Mouse (Mus musculus) spleen, postnatal 36 days (tissue): ENCODE results near the gene Nol7.

Experiments used
- DNase-seq, 2 experiments: peaks; one replicate each; pipeline ENCODE4 v3.0.0; 2022; ENCODE audit warnings: low spot score in 2 of 2, mixed read lengths in 1 of 2

Nol7 gene

DNA sequence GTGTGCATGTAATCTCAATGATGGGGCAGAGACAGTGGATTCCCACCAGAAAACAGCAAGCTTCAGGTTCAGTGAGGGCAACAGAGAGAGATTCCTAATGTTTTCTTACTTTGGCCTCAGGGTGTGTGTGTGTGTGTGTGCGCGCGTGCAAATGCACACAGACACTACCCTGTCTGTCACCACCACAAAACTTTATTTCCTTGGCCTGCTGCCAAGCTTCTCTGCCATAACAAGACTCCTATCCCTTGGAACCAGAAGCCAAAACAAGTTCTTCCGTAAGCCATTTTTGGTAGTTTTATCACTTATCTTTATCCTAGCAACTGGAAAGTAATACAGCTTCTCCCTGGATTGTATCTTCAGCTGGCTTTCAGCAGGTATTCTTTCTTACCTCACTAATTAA is 30.2 kb downstream of the Nol7 start:
- no peak for DNase-seq

DNA sequence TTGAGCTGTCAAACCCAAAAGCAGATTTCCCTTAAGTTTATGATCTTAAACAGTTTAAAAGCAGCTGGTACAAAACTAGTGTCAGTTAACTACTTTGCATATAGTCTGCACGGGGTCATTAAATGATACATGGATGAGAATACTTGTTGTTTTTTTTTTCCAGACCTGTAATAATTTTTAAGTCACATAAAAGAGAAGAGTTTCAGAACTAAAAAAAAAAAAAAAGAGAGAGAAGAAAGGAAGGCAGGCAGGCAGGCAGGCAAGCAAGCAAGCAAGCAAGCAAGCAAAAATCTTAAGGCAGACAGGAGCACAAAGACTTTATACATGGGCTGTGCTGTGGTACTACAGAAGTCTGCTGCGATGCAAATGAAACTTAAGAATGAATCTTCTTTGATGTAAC is 35.2 kb downstream of the Nol7 start:
- DNase-seq = no peak

DNA sequence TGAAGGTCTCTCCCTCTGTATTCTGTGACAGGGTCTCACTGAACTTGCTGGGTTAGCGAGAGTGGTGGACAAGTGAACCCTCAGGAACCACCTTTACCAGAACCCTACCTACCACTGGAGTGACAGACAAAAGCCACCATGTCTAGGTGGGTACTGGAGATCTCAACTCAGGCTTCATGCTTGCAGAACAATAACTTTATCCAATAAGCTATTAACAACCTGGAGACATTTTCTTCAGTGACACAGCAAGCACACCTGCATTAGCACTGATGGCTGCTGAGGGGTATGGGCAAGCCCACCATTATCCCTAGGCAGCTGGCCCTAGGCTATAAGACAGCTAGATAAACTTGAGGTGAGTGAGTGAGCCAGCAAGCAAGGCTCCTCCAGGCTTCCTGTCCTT is 42.2 kb downstream of the Nol7 start:
- no peak for DNase-seq

DNA sequence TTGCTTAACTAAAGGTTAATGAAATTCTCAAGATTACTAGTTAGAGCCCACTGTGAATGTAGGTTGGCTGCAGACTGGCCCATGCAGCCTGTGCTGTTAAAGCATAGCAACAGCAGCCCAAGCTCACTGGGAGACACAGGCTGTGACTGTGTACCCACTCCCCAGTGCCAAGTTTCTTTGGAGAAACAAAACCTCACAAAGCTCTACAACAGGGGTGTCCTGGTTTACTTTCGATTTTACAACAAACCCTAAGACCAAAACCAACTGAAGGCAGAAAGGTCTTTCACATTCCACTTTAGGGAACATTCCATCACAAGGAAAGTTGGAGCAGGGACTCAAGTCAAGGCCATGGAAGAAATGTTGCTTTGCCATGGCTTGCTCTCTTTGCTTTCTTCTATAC is 44.4 kb downstream of the Nol7 start:
- no peak for DNase-seq

DNA sequence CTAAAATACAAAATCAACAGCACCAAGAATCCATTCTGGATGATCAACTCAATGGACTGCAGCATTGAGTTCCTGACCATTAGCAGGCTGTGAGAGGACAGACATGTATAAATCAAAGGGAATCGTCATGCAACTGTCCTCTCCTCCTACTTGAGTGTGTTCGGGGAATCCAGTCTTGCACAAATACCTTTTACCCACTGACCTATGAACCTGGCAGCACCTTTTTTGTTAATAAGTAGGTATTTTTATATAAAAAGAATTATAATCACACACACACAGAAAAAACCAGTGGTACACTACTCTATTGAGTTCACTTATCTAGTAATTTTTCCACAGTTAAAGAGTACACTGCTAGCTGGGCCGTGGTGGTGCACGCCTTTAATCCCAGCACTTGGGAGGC is 45.5 kb downstream of the Nol7 start:
- no peak for DNase-seq

DNA sequence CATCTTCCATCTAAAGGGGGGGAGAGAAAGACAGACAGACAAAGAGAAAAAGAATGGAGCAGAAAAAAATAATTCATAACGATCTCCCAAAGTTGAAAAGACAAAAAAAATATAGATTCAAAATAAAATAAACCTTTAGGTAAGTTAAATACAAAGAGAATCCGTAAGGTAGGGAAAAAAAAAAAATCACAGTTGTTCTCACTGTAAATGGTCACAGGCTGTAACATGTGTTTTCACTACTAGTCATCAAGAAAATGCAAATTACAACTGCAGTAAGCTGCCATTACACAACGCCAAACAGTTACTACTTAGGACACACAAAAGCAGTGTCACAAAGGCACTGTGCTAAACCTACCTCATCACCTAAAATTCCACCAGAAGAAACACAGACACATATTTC is 46.5 kb downstream of the Nol7 start:
- no peak for DNase-seq

DNA sequence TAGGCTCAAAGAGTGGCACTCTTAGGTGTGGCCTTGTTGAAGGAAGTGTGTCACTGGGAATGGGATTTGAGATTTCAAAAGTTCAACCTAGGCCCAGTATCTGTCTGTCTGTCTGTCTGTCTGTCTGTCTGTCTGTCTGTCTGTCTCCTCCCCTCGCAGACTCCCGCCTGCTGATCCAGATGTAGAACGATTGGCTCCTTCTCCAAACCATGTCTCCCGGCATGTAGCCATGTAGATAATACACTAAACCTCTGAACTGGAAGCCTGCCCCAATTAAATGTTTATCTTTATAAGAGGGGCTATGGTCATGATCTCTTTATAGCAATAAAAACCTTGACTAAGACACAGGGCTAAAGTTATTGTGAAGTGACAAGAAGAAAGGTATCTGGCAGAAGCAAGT is 47.6 kb downstream of the Nol7 start:
- DNase-seq = no peak

DNA sequence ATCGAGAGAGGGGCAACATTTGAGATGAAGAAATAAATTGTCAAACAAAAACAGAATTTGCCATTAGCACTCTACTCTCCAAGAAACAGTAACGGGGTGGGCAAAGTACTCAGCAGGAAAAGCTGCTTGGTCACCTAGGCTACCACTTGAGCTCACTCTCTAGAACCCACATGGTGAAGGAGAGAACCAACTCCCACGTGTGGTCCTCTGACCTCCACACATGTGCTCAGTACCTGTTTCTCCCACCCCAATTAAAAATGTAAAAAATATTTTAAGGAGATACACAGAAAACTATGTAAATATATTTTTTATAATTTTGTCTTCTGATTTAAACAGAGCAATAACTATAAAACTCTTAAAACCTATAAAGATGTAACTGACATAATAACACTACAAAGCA is 49.5 kb downstream of the Nol7 start:
- DNase-seq = no peak

DNA sequence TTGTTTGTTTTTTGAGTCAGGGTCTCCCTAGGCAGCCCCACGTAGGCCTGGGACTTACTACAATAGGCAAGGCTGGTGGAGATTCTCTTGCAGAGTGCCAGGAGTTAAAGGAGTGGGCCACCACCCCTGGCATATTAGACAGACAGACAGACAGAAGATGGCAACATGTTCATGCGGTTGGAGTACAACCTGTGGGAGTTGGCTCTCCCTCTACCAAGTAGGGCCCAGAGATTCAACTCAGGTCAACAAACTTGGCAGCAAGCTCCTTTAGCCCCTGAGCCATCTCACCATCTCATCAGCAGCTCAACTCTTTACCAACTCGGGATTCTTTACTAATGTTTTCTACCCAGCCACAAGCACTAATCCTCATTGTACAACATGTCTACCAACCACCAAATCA is 52.5 kb downstream of the Nol7 start:
- no peak for DNase-seq

DNA sequence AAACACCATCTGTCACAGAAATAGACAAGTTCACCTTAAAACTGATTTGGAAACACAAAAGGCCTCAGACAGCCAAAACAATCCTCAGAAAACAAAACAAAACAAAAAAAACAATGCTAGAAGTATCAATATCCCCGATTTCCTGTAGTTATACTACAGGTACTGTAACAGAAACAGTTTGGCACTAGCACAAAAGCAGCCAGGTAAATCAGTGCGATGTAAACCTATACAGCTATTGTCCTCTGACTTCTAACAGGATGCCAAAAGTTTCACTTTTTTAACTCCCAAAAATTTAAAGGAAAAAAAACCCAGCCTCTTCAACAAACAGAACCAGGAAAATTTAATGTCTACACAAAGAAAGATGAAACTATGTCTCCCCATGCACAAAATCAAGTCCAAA is 54.0 kb downstream of the Nol7 start:
- DNase-seq = no peak

DNA sequence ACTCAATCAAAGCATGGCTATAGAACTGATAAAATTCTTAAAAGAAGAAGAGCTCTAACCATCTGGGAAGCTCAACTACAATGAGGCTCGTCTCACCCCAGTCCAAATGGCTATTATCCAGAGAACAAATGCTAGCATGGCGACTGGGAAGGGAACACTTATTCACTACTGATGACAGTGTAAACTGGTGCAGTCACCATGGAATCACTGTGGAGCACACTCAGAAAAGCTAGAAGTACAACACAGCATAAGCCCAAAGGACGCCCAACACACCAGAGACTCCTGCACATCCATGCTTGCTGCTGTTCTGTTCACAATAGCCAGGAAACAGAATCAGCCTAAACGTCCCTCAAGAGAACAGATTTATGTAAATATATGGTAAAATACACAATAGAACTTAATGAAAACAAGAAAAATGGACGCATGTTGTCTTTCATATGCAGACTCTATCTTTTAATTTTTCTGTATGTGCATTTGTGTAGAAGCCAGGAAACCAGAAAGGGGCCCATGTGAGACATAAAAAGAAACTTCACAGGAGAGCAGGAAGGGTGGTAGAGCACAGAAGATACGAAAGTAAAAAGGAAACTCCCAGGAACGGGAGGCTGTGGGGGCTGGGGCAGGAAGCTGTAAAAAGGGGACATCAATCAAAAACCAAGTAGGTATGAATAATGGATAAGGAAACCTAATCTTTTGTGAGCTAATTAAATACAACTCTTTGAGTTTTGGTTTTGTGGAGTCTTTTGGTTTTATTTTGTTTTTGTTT is 54.8 kb downstream of the Nol7 start:
- peak; percentile 39 to 45 for DNase-seq

DNA sequence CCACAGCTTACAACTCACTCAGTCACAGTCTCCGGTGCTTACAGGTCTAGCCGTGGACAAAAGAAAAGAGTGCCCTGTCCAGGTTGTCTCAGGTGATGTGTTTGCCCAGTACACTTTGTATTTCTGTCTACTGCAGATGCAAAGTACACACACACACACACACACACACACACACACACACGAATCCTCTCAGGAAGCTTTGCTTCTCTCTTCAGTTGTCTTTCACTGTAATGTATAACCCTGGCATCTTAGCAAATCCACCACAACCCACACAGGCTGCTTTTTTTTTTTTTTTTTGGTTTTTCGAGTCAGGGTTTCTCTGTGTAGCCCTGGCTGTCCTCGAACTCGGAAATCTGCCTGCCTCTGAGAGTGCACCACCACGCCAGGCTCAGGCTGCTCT is 56.2 kb downstream of the Nol7 start:
- DNase-seq = no peak
